Mouse (Mus musculus): Measurements from ENCODE around the gene Scaper. TPM values are rescaled to one million over a fixed set of nuclear protein-coding genes. Genes with fewer than 3 reads are reported as not detected.

Scaper gene
- total and polyA plus RNA-seq, 3 experiments = 0.43 to 18.7 (median 15.0) TPM

- peaks cover 24% of the 10 kb centered on the region for H3K4me1 ChIP-seq (ENCODE audit: insufficient read depth, low read depth, low read length)
- peaks cover 17% of the 10 kb centered on the region for H3K36me3 ChIP-seq (replicated peaks)
Observed at GRCm38 (mm10) chr9:55512027-55512543, 425.8 kb downstream of the Scaper start, which contains the start of gene Etfa. Gene Etfa (minus strand): TSS chr9:55512243.

GRCm38 (mm10) chr9:55511521-55511993 is 426.4 kb downstream of the Scaper start:
- Histone ChIP-seq H3K4me3 (ENCODE audit: low read depth, low read length) (peak overlapping the region; percentile 91), H3K9me3 (replicated peaks) (no peaks in the 10 kb centered on the region), H3K27me3 (ENCODE audit: insufficient read depth, low read length) (peaks cover 7% of the 10 kb centered on the region), H3K4me1 (ENCODE audit: insufficient read depth, low read depth, low read length) (peaks cover 24% of the 10 kb centered on the region), H3K36me3 (replicated peaks) (peaks cover 20% of the 10 kb centered on the region)
- DNase-seq (ENCODE audit: low spot score) = peak; percentile 50
- TF ChIP-seq POLR2AphosphoS5 (IDR thresholded peaks at IDR 0.05; ENCODE audit: insufficient replicate concordance, low read depth, low read length) (no peak), TAL1 (conservative IDR thresholded peaks at IDR 0.05; ENCODE audit: low read depth, low read length) (no peak), GATA2 (IDR thresholded peaks at IDR 0.05; ENCODE audit: borderline replicate concordance, low read depth, low read length) (no peak), GATA1 (IDR thresholded peaks at IDR 0.05; ENCODE audit: borderline replicate concordance, low read length) (no peak), CTCF (IDR thresholded peaks at IDR 0.05; ENCODE audit: low read depth, low read length) (no peak)
- ATAC-seq (ENCODE audit: extremely low read depth, insufficient number of reproducible peaks, low FRiP score, poor library complexity, severe bottlenecking) = peak; percentile 22; the same call in 1 of the 2 replicates

More at GRCm38 (mm10) chr9:55512027-55512543, 425.8 kb downstream of the Scaper start, which contains the start of gene Etfa:
- ATAC-seq (ENCODE audit: extremely low read depth, insufficient number of reproducible peaks, low FRiP score, poor library complexity, severe bottlenecking) (peak; percentile 99), DNase-seq (ENCODE audit: low spot score) (peak; percentile 98)
- Histone ChIP-seq H3K4me3 (ENCODE audit: low read depth, low read length) (peak within 1 kb of the TSS; percentile 91), H3K9me3 (replicated peaks) (no peaks in the 10 kb centered on the region), H3K27me3 (ENCODE audit: insufficient read depth, low read length) (peaks cover 10% of the 10 kb centered on the region)
- TF ChIP-seq GATA1 (IDR thresholded peaks at IDR 0.05; ENCODE audit: borderline replicate concordance, low read length) (no peak), CTCF (IDR thresholded peaks at IDR 0.05; ENCODE audit: low read depth, low read length) (no peak), POLR2AphosphoS5 (IDR thresholded peaks at IDR 0.05; ENCODE audit: insufficient replicate concordance, low read depth, low read length) (no peak), TAL1 (conservative IDR thresholded peaks at IDR 0.05; ENCODE audit: low read depth, low read length) (no peak), GATA2 (IDR thresholded peaks at IDR 0.05; ENCODE audit: borderline replicate concordance, low read depth, low read length) (no peak)

DNA sequence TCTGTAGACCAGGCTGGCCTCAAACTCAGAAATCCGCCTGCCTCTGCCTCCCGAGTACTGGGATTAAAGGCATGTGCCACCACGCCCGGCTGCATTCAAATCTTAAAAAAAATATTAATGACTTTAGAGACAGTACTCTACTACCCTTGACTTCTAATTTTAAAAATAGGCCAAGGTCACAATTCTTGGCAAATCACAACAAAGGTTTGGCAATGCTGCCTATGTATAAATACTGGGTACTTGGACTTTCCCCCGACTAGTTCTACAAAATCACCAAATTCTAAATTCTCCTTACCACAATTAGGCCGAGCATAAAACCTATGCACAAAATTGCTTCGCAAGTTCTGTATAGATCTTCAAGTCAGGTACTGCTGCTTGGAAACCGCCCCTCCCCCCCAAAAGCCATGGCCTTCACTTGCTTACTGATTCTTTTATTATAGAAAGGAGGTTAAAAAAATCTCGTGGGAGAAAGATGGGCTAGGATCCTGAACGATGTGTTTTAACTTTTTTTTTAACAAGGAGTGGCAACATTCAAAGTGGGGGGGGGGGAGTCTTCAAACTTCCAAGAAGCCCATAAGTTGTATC is 427.2 kb downstream of the Scaper start:
- TF ChIP-seq TAL1 (conservative IDR thresholded peaks at IDR 0.05; ENCODE audit: low read depth, low read length) (no peak), CTCF (IDR thresholded peaks at IDR 0.05; ENCODE audit: low read depth, low read length) (no peak), GATA1 (IDR thresholded peaks at IDR 0.05; ENCODE audit: borderline replicate concordance, low read length) (no peak), GATA2 (IDR thresholded peaks at IDR 0.05; ENCODE audit: borderline replicate concordance, low read depth, low read length) (no peak), POLR2AphosphoS5 (IDR thresholded peaks at IDR 0.05; ENCODE audit: insufficient replicate concordance, low read depth, low read length) (no peak)

DNA sequence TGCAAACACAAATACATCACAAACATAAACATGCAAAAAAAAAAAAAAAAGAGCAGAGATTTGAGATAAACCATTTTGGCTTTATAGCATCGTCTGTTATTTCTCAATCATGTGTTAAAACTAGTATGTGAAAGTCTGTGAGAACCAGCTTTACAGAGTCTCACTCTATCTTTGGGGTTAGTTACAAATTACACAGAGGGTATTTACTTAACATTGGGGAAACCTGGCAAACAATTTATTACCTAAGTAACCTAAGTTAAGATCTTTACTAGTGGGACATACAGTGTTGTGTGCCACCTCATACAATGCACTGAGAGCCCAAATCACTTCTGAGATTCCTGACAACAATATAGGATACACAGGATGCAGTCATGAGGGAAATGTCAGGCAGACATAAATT is 428.2 kb downstream of the Scaper start:
- DNase-seq (ENCODE audit: low spot score) (no peak), ATAC-seq (ENCODE audit: extremely low read depth, insufficient number of reproducible peaks, low FRiP score, poor library complexity, severe bottlenecking) (no peak)
- H3K27me3 ChIP-seq (ENCODE audit: insufficient read depth, low read length) = peaks cover 7% of the 10 kb centered on the region
- peaks cover 24% of the 10 kb centered on the region for H3K4me1 ChIP-seq (ENCODE audit: insufficient read depth, low read depth, low read length)
- no peak overlapping the region for H3K4me3 ChIP-seq (ENCODE audit: low read depth, low read length)
- TF ChIP-seq TAL1 (conservative IDR thresholded peaks at IDR 0.05; ENCODE audit: low read depth, low read length) (no peak), GATA1 (IDR thresholded peaks at IDR 0.05; ENCODE audit: borderline replicate concordance, low read length) (no peak), POLR2AphosphoS5 (IDR thresholded peaks at IDR 0.05; ENCODE audit: insufficient replicate concordance, low read depth, low read length) (no peak), CTCF (IDR thresholded peaks at IDR 0.05; ENCODE audit: low read depth, low read length) (no peak)
- peaks cover 34% of the 10 kb centered on the region for H3K36me3 ChIP-seq (replicated peaks)
- H3K9me3 ChIP-seq (replicated peaks) = no peaks in the 10 kb centered on the region

More for the DNA sequence above, 427.2 kb downstream of the Scaper start:
- H3K27me3 ChIP-seq (ENCODE audit: insufficient read depth, low read length) = peaks cover 7% of the 10 kb centered on the region
- peaks cover 24% of the 10 kb centered on the region for H3K36me3 ChIP-seq (replicated peaks)
- peak overlapping the region; percentile 91; the same call in 1 of the 2 replicates for H3K4me3 ChIP-seq (ENCODE audit: low read depth, low read length)
- ATAC-seq (ENCODE audit: extremely low read depth, insufficient number of reproducible peaks, low FRiP score, poor library complexity, severe bottlenecking) = no peak
- no peak for DNase-seq (ENCODE audit: low spot score)
- peaks cover 24% of the 10 kb centered on the region for H3K4me1 ChIP-seq (ENCODE audit: insufficient read depth, low read depth, low read length)
- H3K9me3 ChIP-seq (replicated peaks) = no peaks in the 10 kb centered on the region

DNA sequence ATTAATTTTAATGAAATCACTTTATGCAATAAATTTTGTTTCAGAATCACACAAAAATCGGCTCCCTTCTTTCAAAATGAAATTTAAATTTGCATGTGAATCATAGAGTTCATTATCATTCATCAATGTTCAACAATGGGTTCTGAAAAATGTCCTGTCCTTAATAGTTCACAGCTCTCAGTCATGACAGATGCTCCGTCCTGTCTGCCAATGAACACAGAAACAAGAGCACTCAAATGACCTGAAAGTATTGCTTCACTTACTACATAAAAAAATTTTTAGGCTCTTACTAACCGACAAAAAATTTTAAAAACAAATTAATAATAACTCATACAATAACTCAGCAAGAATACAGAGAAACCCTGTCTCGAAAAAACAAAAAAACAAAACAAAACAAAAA is 429.2 kb downstream of the Scaper start:
- H3K9me3 ChIP-seq (replicated peaks) = no peaks in the 10 kb centered on the region

GRCm38 (mm10) chr9:55507922-55508321 is 430.0 kb downstream of the Scaper start:
- no peaks in the 10 kb centered on the region for H3K9me3 ChIP-seq (replicated peaks)
- H3K4me1 ChIP-seq (ENCODE audit: insufficient read depth, low read depth, low read length) = peaks cover 22% of the 10 kb centered on the region
- H3K4me3 ChIP-seq (ENCODE audit: low read depth, low read length) = no peak overlapping the region
- DNase-seq (ENCODE audit: low spot score) (no peak), ATAC-seq (ENCODE audit: extremely low read depth, insufficient number of reproducible peaks, low FRiP score, poor library complexity, severe bottlenecking) (no peak)
- H3K27me3 ChIP-seq (ENCODE audit: insufficient read depth, low read length) = no peaks in the 10 kb centered on the region
- peaks cover 42% of the 10 kb centered on the region for H3K36me3 ChIP-seq (replicated peaks)
- TF ChIP-seq POLR2AphosphoS5 (IDR thresholded peaks at IDR 0.05; ENCODE audit: insufficient replicate concordance, low read depth, low read length) (no peak), GATA1 (IDR thresholded peaks at IDR 0.05; ENCODE audit: borderline replicate concordance, low read length) (no peak), CTCF (IDR thresholded peaks at IDR 0.05; ENCODE audit: low read depth, low read length) (no peak), TAL1 (conservative IDR thresholded peaks at IDR 0.05; ENCODE audit: low read depth, low read length) (no peak), GATA2 (IDR thresholded peaks at IDR 0.05; ENCODE audit: borderline replicate concordance, low read depth, low read length) (no peak)

More for the DNA sequence above, 429.2 kb downstream of the Scaper start:
- Histone ChIP-seq H3K4me1 (ENCODE audit: insufficient read depth, low read depth, low read length) (peaks cover 22% of the 10 kb centered on the region), H3K4me3 (ENCODE audit: low read depth, low read length) (no peak overlapping the region), H3K36me3 (replicated peaks) (peaks cover 39% of the 10 kb centered on the region), H3K27me3 (ENCODE audit: insufficient read depth, low read length) (peaks cover 4% of the 10 kb centered on the region)
- ATAC-seq (ENCODE audit: extremely low read depth, insufficient number of reproducible peaks, low FRiP score, poor library complexity, severe bottlenecking) (no peak), DNase-seq (ENCODE audit: low spot score) (no peak)
- TF ChIP-seq TAL1 (conservative IDR thresholded peaks at IDR 0.05; ENCODE audit: low read depth, low read length) (no peak), POLR2AphosphoS5 (IDR thresholded peaks at IDR 0.05; ENCODE audit: insufficient replicate concordance, low read depth, low read length) (no peak), GATA1 (IDR thresholded peaks at IDR 0.05; ENCODE audit: borderline replicate concordance, low read length) (no peak), GATA2 (IDR thresholded peaks at IDR 0.05; ENCODE audit: borderline replicate concordance, low read depth, low read length) (no peak), CTCF (IDR thresholded peaks at IDR 0.05; ENCODE audit: low read depth, low read length) (no peak)

Other genes with a start within 250 kb of the Scaper start
- not detected in 2 replicates for gene 4930563M21Rik, start 72.4 kb upstream of the Scaper start, total RNA-seq (2014; fragmentation: Nextera tagmentation)
- not detected in 2 replicates for gene 4930563M21Rik, start 72.4 kb upstream of the Scaper start, total RNA-seq (2017)
- not detected in 2 replicates for gene 4930563M21Rik, start 72.4 kb upstream of the Scaper start, polyA plus RNA-seq (2012)
- gene Rcn2, start 103.7 kb upstream of the Scaper start, total RNA-seq (2014; fragmentation: Nextera tagmentation) = 20.9 and 23.3 TPM in 2 replicates
- gene Rcn2, start 103.7 kb upstream of the Scaper start, total RNA-seq (2017) = 22.8 and 23.3 TPM in 2 replicates
- gene Rcn2, start 103.7 kb upstream of the Scaper start, polyA plus RNA-seq (2012) = 12.8 and 22.7 TPM in 2 replicates
- gene Pstpip1, start 151.8 kb upstream of the Scaper start, total RNA-seq (2014; fragmentation: Nextera tagmentation) = not detected in 2 replicates
- gene Pstpip1, start 151.8 kb upstream of the Scaper start, total RNA-seq (2017) = not detected in 2 replicates
- gene Pstpip1, start 151.8 kb upstream of the Scaper start, polyA plus RNA-seq (2012) = 0.05 TPM in 1 of 2 replicates, not detected in the other
- gene Tspan3, start 227.4 kb upstream of the Scaper start, total RNA-seq (2014; fragmentation: Nextera tagmentation) = not detected in 2 replicates
- gene Tspan3, start 227.4 kb upstream of the Scaper start, total RNA-seq (2017) = 0.06 and 0.33 TPM in 2 replicates
- not detected in 2 replicates for gene Tspan3, start 227.4 kb upstream of the Scaper start, polyA plus RNA-seq (2012)